Mouse (Mus musculus) liver, embryonic 14.5 days (tissue): ENCODE data around the gene Bfsp1. TPM values are rescaled to one million over a fixed set of nuclear protein-coding genes. Genes with fewer than 3 reads are reported as not detected.

ENCODE experiments used
- ATAC-seq: fragments of 200-750 bp; cut with Nextera tagmentation; 2 replicates; pipeline ENCODE4 v1.8.0; 2017; ENCODE audit warnings: moderate number of reproducible peaks, mild to moderate bottlenecking, moderate library complexity; ENCODE audit not compliant: insufficient read depth
- DNase-seq, 3 experiments: peaks; one replicate each; pipeline ENCODE4 v3.0.0-alpha.2; 2012 to 2013; ENCODE audit warnings: low read depth in 3 of 3, low spot score in 3 of 3
- H3K27ac ChIP-seq: fragments of 300-500 bp; sonication (generic); 2 replicates; pipeline ENCODE4 v1.5.1; 2014; ENCODE audit warnings: moderate library complexity, mild to moderate bottlenecking, control low read depth, inconsistent platforms
- H3K27me3 ChIP-seq: fragments of 300-500 bp; sonication (generic); 2 replicates; pipeline ENCODE4 v1.6.1; 2014; ENCODE audit warnings: mild to moderate bottlenecking, low read length, moderate library complexity; ENCODE audit not compliant: control insufficient read depth, insufficient read depth
- H3K36me3 ChIP-seq: fragments of 300-500 bp; sonication (generic); replicated peaks from 2 replicates; pipeline ENCODE4 v1.6.1; 2014; ENCODE audit warnings: low read depth; ENCODE audit not compliant: control insufficient read depth, insufficient read depth
- H3K4me1 ChIP-seq, 2 experiments: fragments of 200-500 bp in 1 of 2; fragments of 300-500 bp in 1 of 2; sonication (generic) in 1 of 2; replicated peaks; 2 replicates each; pipeline ENCODE4 v1.6.1; 2012 to 2014; ENCODE audit warnings: antibody characterized with exemption in 1 of 2, inconsistent platforms in 1 of 2, low read length in 1 of 2; ENCODE audit not compliant: control insufficient read depth in 2 of 2, insufficient read depth in 2 of 2
- H3K4me2 ChIP-seq: fragments of 300-500 bp; sonication (generic); 2 replicates; pipeline ENCODE4 v1.6.1; 2014; ENCODE audit warnings: low read depth, mild to moderate bottlenecking, control low read depth, moderate library complexity
- H3K4me3 ChIP-seq, 2 experiments: fragments of 200-500 bp in 1 of 2; fragments of 300-500 bp in 1 of 2; sonication (generic) in 1 of 2; 2 replicates each; pipeline ENCODE4 v1.5.1; 2012 to 2014; ENCODE audit warnings: low read depth in 2 of 2, low read length in 2 of 2, mild to moderate bottlenecking in 2 of 2, control low read depth in 1 of 2, inconsistent platforms in 1 of 2, moderate library complexity in 1 of 2; ENCODE audit not compliant: insufficient read depth in 1 of 2
- H3K9ac ChIP-seq: fragments of 300-500 bp; sonication (generic); replicated peaks from 2 replicates; pipeline ENCODE4 v1.6.1; 2014; ENCODE audit warnings: mild to moderate bottlenecking, control low read depth, moderate library complexity
- H3K9me3 ChIP-seq: fragments of 300-500 bp; sonication (generic); 2 replicates; pipeline ENCODE4 v1.6.1; 2016; ENCODE audit warnings: low read length, mixed read lengths; ENCODE audit not compliant: control insufficient read depth
- CTCF ChIP-seq: IDR thresholded peaks from 2 replicates; pipeline ENCODE4 v1.5.1; 2016; ENCODE audit warnings: antibody characterized with exemption, low read depth, control low read depth
- EP300 ChIP-seq: IDR thresholded peaks from 2 replicates; pipeline ENCODE4 v1.6.1; 2016; ENCODE audit warnings: antibody characterized with exemption, low read depth
- WGBS: fragments of 180-500 bp; shearing (Covaris S2); extraction: QIAGEN DNeasy Blood & Tissue Kit; methylation state at CpG from one replicate; pipeline ENCODE4 v1.1.7; 2014; ENCODE audit not compliant: insufficient replicate concordance; 5-methylcytosine and 5-hydroxymethylcytosine counted together
- polyA plus RNA-seq, 2 experiments: library from polyadenylated mRNA; depleted of rRNA in 1 of 2; stranded (reverse) in 1 of 2; unstranded in 1 of 2; fragments of >200 nt; fragmentation: Nextera tagmentation in 1 of 2; extraction: Ambion mirVana in 1 of 2; gene quantifications; 2 replicates each; pipeline versions ENCODE4 v1.2.1 to v1.2.3; 2012 to 2014

Bfsp1 gene
- polyA plus RNA-seq, 2 experiments, result 0.13 to 0.22 TPM

GRCm38 (mm10) chr2:143853447-143853846 lies 9.5 kb downstream of the Bfsp1 start:
- Histone ChIP-seq H3K9ac (no peak overlapping the region), H3K9me3 (no peaks in the 10 kb centered on the region), H3K4me3 (no peak overlapping the region), H3K36me3 (no peaks in the 10 kb centered on the region), H3K4me2 (no peak overlapping the region), H3K27me3 (no peaks in the 10 kb centered on the region), H3K4me1 (peaks cover 0 to 2% of the 10 kb centered on the region in 2 experiments; a peak in 1 of 4 replicates), H3K27ac (no peak overlapping the region)
- 58% methylated on average over 4 of the region's 4 CpGs for WGBS
- no peak for ATAC-seq
- no peak for DNase-seq
- TF ChIP-seq CTCF (no peak), EP300 (no peak)

- DNase-seq (no peak), ATAC-seq (no peak)
- 45% methylated on average over 18 of the region's 18 CpGs for WGBS
- TF ChIP-seq CTCF (no peak), EP300 (no peak)
- Histone ChIP-seq H3K27ac (no peak overlapping the region), H3K36me3 (no peaks in the 10 kb centered on the region), H3K27me3 (no peaks in the 10 kb centered on the region), H3K4me2 (no peak overlapping the region), H3K4me3 (no peak overlapping the region), H3K9ac (no peak overlapping the region), H3K4me1 (peaks cover 0 to 2% of the 10 kb centered on the region in 2 experiments; a peak in 1 of 4 replicates), H3K9me3 (no peaks in the 10 kb centered on the region)
Observed at GRCm38 (mm10) chr2:143852295-143853275, 10.4 kb downstream of the Bfsp1 start.

DNA sequence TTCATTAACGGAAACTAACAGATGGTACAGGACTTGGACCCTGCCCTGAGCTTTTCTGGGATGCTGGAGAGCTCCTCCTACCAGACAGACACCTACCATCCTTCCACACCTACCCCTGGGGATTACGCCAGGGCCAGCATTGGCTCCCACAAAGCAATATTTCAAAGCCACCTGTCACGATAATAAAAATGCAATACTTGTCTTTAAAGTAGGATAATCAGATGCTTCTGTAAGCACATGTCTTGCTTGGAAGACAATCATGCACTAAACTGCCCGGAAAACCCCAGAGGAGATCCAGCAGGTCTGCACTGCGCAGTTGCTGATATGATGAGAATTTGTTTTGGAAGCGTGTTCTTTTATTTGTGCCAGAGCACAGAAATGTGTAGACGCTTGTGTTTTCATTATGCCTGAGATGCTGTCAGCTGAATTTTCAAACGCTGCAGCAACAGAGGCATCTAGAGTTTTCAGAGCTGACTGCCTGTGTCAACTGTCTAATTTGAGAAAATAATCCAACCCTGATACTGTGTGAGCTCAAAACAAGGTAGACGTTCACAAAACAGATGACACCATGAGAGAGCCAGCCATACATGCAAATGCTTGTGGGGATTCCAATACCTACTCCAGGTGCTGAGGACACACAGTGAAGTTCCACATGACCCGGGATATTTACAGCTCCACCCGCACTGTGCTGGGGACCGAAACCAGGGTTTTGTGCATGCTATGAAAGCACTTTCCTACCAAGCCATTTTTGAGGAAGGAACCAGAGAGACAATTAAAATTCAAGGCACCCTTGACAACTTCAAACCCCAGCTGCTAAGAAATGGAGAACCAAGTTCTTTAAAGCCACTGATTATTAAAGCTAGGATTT lies 11.4 kb downstream of the Bfsp1 start:
- Histone ChIP-seq H3K27ac (no peak overlapping the region), H3K9ac (no peak overlapping the region), H3K4me3 (no peak overlapping the region), H3K36me3 (no peaks in the 10 kb centered on the region), H3K4me1 (peaks cover 0 to 2% of the 10 kb centered on the region in 2 experiments; a peak in 1 of 4 replicates), H3K27me3 (no peaks in the 10 kb centered on the region), H3K4me2 (no peak overlapping the region), H3K9me3 (no peaks in the 10 kb centered on the region)
- 62% methylated on average over 12 of the region's 12 CpGs for WGBS
- TF ChIP-seq CTCF (no peak), EP300 (no peak)
- DNase-seq (no peak), ATAC-seq (no peak)

DNA sequence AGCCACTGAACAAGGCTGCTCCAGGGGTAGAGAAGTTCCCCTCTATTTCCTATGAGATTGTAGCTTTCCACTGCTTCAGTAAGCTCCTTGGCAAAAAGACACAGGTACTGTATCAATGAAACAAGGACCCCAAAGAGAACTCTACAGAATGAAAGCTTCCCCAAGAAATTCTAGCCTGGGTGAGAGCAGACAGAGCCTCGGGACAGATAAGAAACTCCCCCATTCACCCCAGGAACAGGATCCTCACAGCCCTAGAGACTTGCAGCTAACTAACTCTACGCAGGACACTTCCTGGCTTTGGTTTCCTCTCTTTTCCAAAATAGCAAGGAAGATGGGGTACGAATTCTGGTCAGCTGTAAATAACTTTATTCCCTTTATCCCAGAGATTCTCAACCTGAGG lies 15.7 kb downstream of the Bfsp1 start:
- Histone ChIP-seq H3K27me3 (no peaks in the 10 kb centered on the region), H3K4me2 (no peak overlapping the region), H3K4me1 (no peaks in the 10 kb centered on the region), H3K4me3 (no peak overlapping the region), H3K36me3 (no peaks in the 10 kb centered on the region), H3K27ac (no peak overlapping the region), H3K9ac (no peak overlapping the region), H3K9me3 (no peaks in the 10 kb centered on the region)
- ATAC-seq (no peak), DNase-seq (no peak)
- TF ChIP-seq EP300 (no peak), CTCF (no peak)
- 27% methylated on average over 3 of the region's 3 CpGs for WGBS

GRCm38 (mm10) chr2:143846799-143847198 lies 16.2 kb downstream of the Bfsp1 start:
- H3K4me1 ChIP-seq, result no peaks in the 10 kb centered on the region
- no peak overlapping the region for H3K4me2 ChIP-seq
- no peaks in the 10 kb centered on the region for H3K27me3 ChIP-seq
- H3K27ac ChIP-seq, result no peak overlapping the region
- no peak overlapping the region for H3K4me3 ChIP-seq
- no peaks in the 10 kb centered on the region for H3K36me3 ChIP-seq
- H3K9me3 ChIP-seq, result no peaks in the 10 kb centered on the region
- WGBS, result 40% methylated on average over 4 of the region's 4 CpGs
- TF ChIP-seq CTCF (no peak), EP300 (no peak)
- ATAC-seq (no peak), DNase-seq (no peak)
- no peak overlapping the region for H3K9ac ChIP-seq
